Mouse (Mus musculus) E14TG2a.4 (cell line): ENCODE measurements around the gene Tenm4.

ENCODE experiments used
- H3K27me3 ChIP-seq: 2 replicates; pipeline ENCODE4 v1.6.1; 2014; ENCODE audit warnings: low read length, control low read depth; ENCODE audit not compliant: insufficient read depth
- H3K36me3 ChIP-seq: 2 replicates; pipeline ENCODE4 v1.6.1; 2014; ENCODE audit warnings: low read length, control low read depth; ENCODE audit not compliant: insufficient read depth
- H3K4me1 ChIP-seq: replicated peaks from 2 replicates; pipeline ENCODE4 v1.6.1; 2014; ENCODE audit warnings: low read depth, low read length, control low read depth
- H3K4me3 ChIP-seq: replicated peaks from 2 replicates; pipeline ENCODE4 v1.5.1; 2014; ENCODE audit warnings: mild to moderate bottlenecking, low read length
- H3K9me3 ChIP-seq: 2 replicates; pipeline ENCODE4 v1.6.1; 2014; ENCODE audit warnings: low read length, control low read depth
- CTCF ChIP-seq: conservative IDR thresholded peaks from 2 replicates; pipeline ENCODE4 v1.5.1; 2014; ENCODE audit warnings: low read length
- NANOG ChIP-seq: IDR thresholded peaks from 2 replicates; pipeline ENCODE4 v1.6.1; 2014; ENCODE audit warnings: borderline replicate concordance, low read length, mixed read lengths
- POU5F1 ChIP-seq: IDR thresholded peaks from 2 replicates; pipeline ENCODE4 v1.6.1; 2014; ENCODE audit warnings: low read length, borderline replicate concordance

Gene Tenm4

GRCm38 (mm10) chr7:96209783-96210524, 38.9 kb downstream of the Tenm4 start:
- Histone ChIP-seq H3K27me3 (peaks cover 29% of the 10 kb centered on the region), H3K4me1 (peaks cover 64% of the 10 kb centered on the region), H3K36me3 (no peaks in the 10 kb centered on the region), H3K4me3 (peak overlapping the region; percentile 91), H3K9me3 (peaks cover 3% of the 10 kb centered on the region)
- TF ChIP-seq POU5F1 (no peak), NANOG (no peak), CTCF (no peak)

- Histone ChIP-seq H3K4me3 (peak overlapping the region; percentile 91), H3K27me3 (peaks cover 29% of the 10 kb centered on the region), H3K4me1 (peaks cover 66% of the 10 kb centered on the region), H3K36me3 (no peaks in the 10 kb centered on the region), H3K9me3 (no peaks in the 10 kb centered on the region)
- TF ChIP-seq POU5F1 (no peak), NANOG (no peak), CTCF (no peak)
Observed at GRCm38 (mm10) chr7:96210525-96211369, 39.7 kb downstream of the Tenm4 start.

- no peaks in the 10 kb centered on the region; the same call in 1 of the 2 replicates for H3K36me3 ChIP-seq
- H3K27me3 ChIP-seq, result peaks cover 29% of the 10 kb centered on the region
- no peaks in the 10 kb centered on the region for H3K9me3 ChIP-seq
- no peak for TF ChIP-seq POU5F1
- TF ChIP-seq NANOG, result no peak
- no peak for TF ChIP-seq CTCF
- peaks cover 75% of the 10 kb centered on the region for H3K4me1 ChIP-seq
- H3K4me3 ChIP-seq, result peak overlapping the region; percentile 91
Observed at GRCm38 (mm10) chr7:96211618-96212021, 40.6 kb downstream of the Tenm4 start.

- H3K27me3 ChIP-seq, result peaks cover 29% of the 10 kb centered on the region
- H3K36me3 ChIP-seq, result no peaks in the 10 kb centered on the region; the same call in 1 of the 2 replicates
- H3K9me3 ChIP-seq, result no peaks in the 10 kb centered on the region
- TF ChIP-seq NANOG (no peak), POU5F1 (no peak), CTCF (no peak)
- H3K4me3 ChIP-seq, result peak overlapping the region; percentile 91
- H3K4me1 ChIP-seq, result peaks cover 74% of the 10 kb centered on the region
Observed at GRCm38 (mm10) chr7:96212224-96212591, 41.2 kb downstream of the Tenm4 start.

- Histone ChIP-seq H3K36me3 (no peaks in the 10 kb centered on the region; the same call in 1 of the 2 replicates), H3K4me1 (peaks cover 73% of the 10 kb centered on the region), H3K9me3 (no peaks in the 10 kb centered on the region), H3K27me3 (peaks cover 27% of the 10 kb centered on the region), H3K4me3 (peak overlapping the region; percentile 91)
- TF ChIP-seq NANOG (no peak), POU5F1 (no peak), CTCF (no peak)
Observed at GRCm38 (mm10) chr7:96212592-96213541, 41.8 kb downstream of the Tenm4 start.

GRCm38 (mm10) chr7:96213741-96214140, 42.7 kb downstream of the Tenm4 start:
- TF ChIP-seq CTCF, result no peak
- no peak for TF ChIP-seq POU5F1
- no peak for TF ChIP-seq NANOG
- Histone ChIP-seq H3K9me3 (no peaks in the 10 kb centered on the region), H3K4me1 (peaks cover 72% of the 10 kb centered on the region), H3K36me3 (no peaks in the 10 kb centered on the region; the same call in 1 of the 2 replicates), H3K4me3 (peak overlapping the region; percentile 91), H3K27me3 (peaks cover 22% of the 10 kb centered on the region)

- no peak for TF ChIP-seq NANOG
- TF ChIP-seq POU5F1, result no peak
- TF ChIP-seq CTCF, result no peak
- Histone ChIP-seq H3K4me1 (peaks cover 61% of the 10 kb centered on the region), H3K9me3 (no peaks in the 10 kb centered on the region), H3K4me3 (0 out of 2 replicates have a peak overlapping the region, but pooled peaks have one; percentile 5), H3K36me3 (no peaks in the 10 kb centered on the region; the same call in 1 of the 2 replicates), H3K27me3 (peaks cover 17% of the 10 kb centered on the region)
Observed at GRCm38 (mm10) chr7:96214876-96215275, 43.8 kb downstream of the Tenm4 start.
